Mouse (Mus musculus): ENCODE measurements at regions not wholly inside any gene's neighbourhood (a gene's known extent, or its start where the extent isn't known, plus 50 kb on each side); places are given as distances from the start of the nearest gene placed in this dataset.
"Not testable (repeated sequence)": the region's sequence is repeated elsewhere in the genome, so short reads cannot be mapped to it uniquely, and the experiment has no call there.

GRCm38 (mm10) chr17:26335551-26335950 lies 79.1 kb upstream of the Neurl1b start:
- DNase-seq (ENCODE audit: low spot score in 2 of 2): no peak

- DNase-seq (ENCODE audit: low spot score in 2 of 2): no peak
Measured at GRCm38 (mm10) chr17:26336011-26336410, 78.6 kb upstream of the Neurl1b start.

GRCm38 (mm10) chr17:26337106-26337505 lies 77.5 kb upstream of the Neurl1b start:
- DNase-seq (ENCODE audit: low spot score in 2 of 2): no peak

GRCm38 (mm10) chr17:26345436-26345835 lies 69.2 kb upstream of the Neurl1b start:
- DNase-seq (ENCODE audit: low spot score in 2 of 2): not testable (repeated sequence)

GRCm38 (mm10) chr17:26348116-26348515 lies 66.5 kb upstream of the Neurl1b start:
- DNase-seq (ENCODE audit: low spot score in 2 of 2): no peak

- no peak for DNase-seq (ENCODE audit: low spot score in 2 of 2)
Measured at GRCm38 (mm10) chr17:26349741-26350140, 64.9 kb upstream of the Neurl1b start.

GRCm38 (mm10) chr17:26350216-26350615 lies 64.4 kb upstream of the Neurl1b start:
- no peak for DNase-seq (ENCODE audit: low spot score in 2 of 2)

- DNase-seq (ENCODE audit: low spot score in 2 of 2): no peak
Measured at GRCm38 (mm10) chr17:26351991-26352390, 62.6 kb upstream of the Neurl1b start.

- peak; percentile 22 to 25 for DNase-seq (ENCODE audit: low spot score in 2 of 2)
Measured at GRCm38 (mm10) chr17:26352712-26353111, 61.9 kb upstream of the Neurl1b start.

- no peak for DNase-seq (ENCODE audit: low spot score in 2 of 2)
Measured at GRCm38 (mm10) chr17:26354431-26354830, 60.2 kb upstream of the Neurl1b start.

- no peak for DNase-seq (ENCODE audit: low spot score in 2 of 2)
Measured at GRCm38 (mm10) chr17:26355301-26355700, 59.3 kb upstream of the Neurl1b start.

GRCm38 (mm10) chr17:26356906-26357305 lies 57.7 kb upstream of the Neurl1b start:
- DNase-seq (ENCODE audit: low spot score in 2 of 2): no peak

- no peak for DNase-seq (ENCODE audit: low spot score in 2 of 2)
Measured at GRCm38 (mm10) chr17:26357784-26358183, 56.8 kb upstream of the Neurl1b start.

- DNase-seq (ENCODE audit: low spot score in 2 of 2): no peak
Measured at GRCm38 (mm10) chr17:26360711-26361110, 53.9 kb upstream of the Neurl1b start.

GRCm38 (mm10) chr17:26361420-26361819 lies 53.2 kb upstream of the Neurl1b start:
- no peak for DNase-seq (ENCODE audit: low spot score in 2 of 2)

GRCm38 (mm10) chr17:26361992-26362391 lies 52.6 kb upstream of the Neurl1b start:
- peak; percentile 19 to 50 for DNase-seq (ENCODE audit: low spot score in 2 of 2)

GRCm38 (mm10) chr17:26362586-26363361 lies 51.9 kb upstream of the Neurl1b start:
- no peak for DNase-seq (ENCODE audit: low spot score in 2 of 2)

GRCm38 (mm10) chr17:26363853-26364532 lies 50.6 kb upstream of the Neurl1b start:
- DNase-seq (ENCODE audit: low spot score in 2 of 2): no peak
